Mouse (Mus musculus) adrenal gland, postnatal 36 days (tissue): ENCODE measurements around the gene Plin4. TPM values are rescaled to one million over a fixed set of nuclear protein-coding genes. Genes with fewer than 3 reads are reported as not detected.
"Not testable (repeated sequence)": the region's sequence is repeated elsewhere in the genome, so short reads cannot be mapped to it uniquely, and the experiment has no call there.

Experiments used
- DNase-seq, 2 experiments: peaks; one replicate each; pipeline ENCODE4 v3.0.0; 2021; ENCODE audit warnings: mixed read lengths in 1 of 2
- total RNA-seq, 2 experiments: library from RNA; stranded (reverse); gene quantifications; 2 replicates each; pipeline ENCODE4 v1.2.3; 2021

Plin4 gene
- total RNA-seq, 2 experiments from 2014 or later = 75.1 to 86.5 TPM

DNA sequence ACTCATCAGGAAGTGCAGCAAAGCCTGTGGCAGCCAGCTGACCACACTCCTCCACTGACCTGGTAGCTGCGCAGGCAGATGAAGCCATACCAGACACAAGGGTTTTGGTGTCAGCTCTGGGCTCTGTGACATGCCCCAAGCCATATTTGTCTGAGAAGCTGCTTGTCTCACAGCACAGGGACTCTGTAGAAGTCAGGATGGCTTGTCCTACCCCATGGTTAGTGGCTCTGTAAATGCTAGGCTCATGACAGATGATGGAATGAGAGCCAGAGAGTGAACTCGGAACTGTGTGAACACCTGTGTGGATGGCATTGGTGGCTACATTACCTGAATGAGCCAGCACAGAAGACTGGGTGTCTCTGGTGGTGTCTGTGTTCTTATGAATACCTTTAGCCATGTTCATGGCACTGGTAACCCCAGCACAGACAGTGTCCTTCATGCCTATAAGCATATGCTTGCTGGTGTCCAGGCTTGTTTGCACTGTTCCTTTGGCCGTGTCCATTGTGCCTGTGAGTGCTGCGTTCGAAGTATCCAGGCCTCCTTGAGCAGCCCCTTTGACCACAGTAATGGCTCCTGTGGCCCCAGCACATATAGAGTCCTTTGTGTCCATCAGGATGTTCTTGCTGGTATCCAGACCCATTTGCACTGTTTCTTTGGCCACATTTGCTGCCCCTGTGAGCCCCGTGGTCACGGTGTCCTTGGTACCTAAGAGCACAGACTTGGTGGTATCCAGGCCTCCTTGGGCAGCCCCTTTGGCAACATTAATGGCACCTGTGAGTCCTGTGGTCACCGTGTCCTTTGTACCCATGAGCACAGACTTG, 5.9 kb downstream of the Plin4 start:
- DNase-seq = no peak

GRCm38 (mm10) chr17:56102927-56103326, 6.7 kb downstream of the Plin4 start:
- no peak for DNase-seq

DNA sequence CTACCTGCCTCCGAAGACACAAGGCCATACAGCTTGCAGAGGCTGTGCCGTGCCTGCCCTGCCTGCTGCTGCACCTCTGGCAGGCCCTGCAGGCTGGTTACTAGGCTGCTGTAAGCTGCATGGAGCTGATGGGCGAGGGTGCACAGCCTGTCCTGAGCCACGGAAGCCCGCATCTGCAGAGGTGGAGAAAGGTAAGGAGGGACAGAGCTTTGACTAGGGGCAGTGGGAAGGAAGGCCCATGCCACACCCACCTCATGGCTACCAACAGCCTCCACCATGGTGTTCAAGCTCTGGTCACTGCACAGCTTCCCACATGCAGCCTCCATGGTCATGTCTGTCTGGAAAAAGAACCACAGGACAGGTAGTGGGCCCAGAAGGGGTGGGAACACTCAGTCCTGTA, 7.4 kb downstream of the Plin4 start:
- no peak for DNase-seq

DNA sequence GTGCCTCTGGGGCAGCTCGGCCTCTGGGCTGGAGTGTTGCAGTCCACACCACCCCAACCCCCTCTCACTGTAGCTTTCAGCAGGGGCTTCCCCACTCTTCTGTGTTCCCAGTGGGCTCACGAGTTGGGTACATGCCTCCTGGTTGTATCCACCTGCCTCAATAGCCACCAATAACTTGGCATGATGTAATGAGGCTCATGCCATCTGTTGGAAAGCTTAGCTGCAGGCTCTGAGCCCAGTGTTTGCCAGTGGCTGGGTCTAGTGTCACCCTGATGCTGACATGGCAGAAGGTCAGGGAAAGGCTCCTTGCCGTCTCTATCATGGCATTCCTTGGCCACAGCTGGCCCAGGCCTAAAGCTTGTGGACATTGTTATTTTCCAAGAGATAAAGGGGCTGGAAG, 8.8 kb downstream of the Plin4 start:
- DNase-seq = no peak

DNA sequence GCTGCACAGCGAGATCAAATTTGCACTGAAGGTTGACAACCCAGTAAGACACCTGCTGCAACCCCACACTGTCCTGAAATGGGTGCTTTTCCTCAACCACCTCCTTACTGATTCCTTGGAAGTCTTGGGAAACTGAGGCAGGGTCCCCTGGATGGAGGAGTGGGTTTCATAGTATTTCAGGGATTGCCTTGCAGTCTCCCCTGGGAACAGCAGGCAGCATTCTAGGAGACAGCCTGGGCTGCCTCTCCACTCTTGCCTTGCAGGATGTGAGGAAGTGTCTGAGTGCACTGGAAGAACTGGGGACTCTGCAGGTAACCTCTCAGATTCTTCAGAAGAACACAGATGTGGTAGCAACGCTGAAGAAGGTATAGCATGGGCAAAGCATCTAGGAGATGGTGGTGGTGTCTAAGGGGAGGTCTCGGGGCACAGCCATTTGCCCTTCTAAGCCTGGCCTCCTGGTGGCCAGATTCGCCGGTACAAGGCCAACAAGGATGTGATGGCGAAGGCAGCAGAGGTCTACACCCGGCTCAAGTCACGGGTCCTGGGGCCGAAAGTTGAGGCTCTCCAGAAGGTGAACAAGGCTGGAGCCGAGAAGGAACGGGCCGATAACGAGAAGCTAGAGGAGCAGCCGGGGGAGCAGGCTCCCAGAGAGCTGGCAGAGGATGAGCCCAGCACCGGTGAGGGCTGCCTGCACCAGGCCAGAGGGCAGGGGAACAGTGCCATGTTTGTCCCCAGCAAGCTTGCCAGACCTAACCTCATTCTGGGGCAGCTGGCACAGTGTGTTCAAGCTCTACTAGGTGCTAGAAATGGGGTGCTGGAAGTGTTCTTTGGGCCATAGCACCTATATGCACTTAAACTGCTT, 10.7 kb downstream of the Plin4 start:
- DNase-seq = no peak

DNA sequence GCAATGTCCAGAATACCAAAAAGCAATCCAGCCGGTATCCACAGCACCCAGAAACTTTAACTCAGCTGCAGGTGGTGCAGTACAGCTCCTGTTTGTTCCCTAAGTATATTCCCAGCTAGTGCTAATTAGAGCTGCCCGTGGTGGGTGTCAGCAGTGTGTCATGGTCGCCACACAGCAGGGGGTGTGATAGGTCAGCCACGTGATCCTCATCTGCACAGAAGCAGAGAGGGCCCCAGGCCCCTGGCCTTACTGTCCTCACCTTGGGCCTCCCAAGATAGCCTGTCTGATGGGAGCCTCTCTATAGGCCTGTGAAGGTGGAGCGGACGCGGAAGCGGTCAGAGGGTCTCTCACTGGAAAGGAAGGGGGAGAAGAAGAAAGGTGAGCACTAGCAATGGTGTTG, 11.4 kb downstream of the Plin4 start:
- no peak for DNase-seq

- DNase-seq = no peak
Observed at GRCm38 (mm10) chr17:56096883-56097282, 12.7 kb downstream of the Plin4 start.

DNA sequence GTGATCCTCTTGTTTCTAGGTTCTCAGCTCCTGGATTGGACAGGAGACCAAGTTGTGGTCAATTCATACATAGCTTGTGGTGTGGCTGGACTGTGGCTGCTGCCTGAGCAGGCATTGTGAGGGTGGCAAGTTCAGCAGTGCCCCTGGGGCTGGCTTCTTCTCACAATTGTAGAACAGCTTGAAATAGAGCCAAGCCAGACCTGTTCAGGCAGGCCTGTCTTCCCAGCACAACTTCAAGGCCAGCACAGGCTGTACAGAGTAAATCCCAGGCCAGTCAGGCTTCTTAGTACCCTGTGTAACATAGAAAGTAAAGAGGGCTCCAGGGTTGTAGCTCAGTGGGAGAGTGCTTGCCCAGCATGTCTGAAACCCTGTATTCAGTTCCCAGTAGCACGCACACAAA, 16.8 kb downstream of the Plin4 start:
- DNase-seq = peak in 1 of 2 experiments; percentile 62

DNA sequence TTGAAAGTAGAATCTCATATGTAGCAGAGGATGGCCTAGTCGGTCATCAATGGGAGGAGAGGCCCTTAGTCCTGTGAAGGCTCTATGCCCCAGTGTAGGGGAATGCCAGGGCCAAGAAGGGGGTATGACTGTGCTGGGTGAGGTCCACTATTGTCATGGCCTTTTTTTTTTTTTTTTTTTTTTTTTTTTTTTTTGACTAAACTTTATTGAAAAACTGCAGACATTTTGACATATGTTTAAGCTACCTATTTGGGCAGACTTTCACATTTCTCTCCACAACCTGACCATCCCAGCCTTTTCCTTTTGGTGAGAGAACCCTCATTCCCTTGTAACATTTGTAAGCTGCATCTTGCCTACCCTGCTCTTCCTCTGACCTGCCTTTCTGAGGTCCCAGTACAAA, 17.3 kb downstream of the Plin4 start:
- no peak for DNase-seq

DNA sequence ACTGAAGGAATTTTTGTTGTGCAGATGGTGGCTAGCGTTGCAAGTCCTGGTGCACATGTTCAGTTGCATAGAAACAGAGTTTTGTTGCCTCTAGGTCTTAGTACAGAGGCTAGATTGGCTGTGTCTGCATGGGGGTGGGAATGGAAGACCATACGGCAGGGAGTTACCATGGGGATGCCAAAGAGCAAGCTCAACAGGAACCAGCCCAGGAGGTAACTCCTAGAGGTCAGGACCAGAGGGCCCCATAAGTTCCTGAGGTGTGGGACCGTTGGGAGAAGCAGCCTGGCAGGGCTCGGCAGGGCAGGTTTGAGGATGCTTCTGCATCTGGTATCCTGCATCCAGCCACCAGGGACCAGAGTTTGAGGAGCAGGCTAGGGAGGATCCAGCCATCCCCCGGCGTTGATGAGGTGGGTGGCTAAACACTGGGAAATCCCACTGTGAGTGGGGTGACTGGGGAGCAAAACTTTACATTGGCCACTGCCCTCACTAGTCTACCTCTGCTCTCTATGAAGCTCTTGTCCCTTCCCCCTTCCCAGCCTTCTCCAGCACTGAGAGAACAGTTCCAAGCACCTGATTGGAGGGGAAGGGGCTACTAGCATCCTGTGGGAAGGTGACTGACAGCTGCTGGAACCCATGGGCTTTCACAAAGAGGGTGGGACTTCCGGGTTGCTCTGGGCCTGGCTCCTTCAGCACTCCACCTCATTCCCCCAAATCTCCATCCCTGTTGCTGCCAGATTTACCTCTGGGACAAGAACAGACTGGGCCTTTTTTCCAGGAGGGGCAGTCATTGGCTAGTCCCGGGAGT, 28.6 kb downstream of the Plin4 start:
- DNase-seq = peak in 1 of 2 experiments; percentile 29

DNA sequence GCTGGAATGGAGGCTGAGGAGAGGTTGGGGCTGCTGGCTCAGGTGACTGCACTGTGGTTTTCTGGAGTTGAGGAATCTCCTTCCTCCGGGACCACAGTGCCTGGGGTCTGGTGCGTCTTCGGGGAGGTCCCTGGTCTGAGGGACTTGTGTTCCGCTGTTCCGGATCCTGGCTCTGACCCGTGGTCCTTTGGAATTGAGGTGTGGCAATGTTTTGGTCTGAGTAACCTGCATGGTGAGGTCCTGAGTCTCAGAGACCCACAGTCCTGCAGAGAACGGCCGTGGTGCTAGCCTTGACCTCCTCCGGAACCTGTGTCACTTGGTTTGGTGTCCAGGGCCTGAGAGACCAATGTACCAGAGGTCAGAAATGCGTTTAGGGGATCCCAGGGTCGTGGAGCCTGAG, 29.7 kb downstream of the Plin4 start:
- peak in 1 of 2 experiments; percentile 25 for DNase-seq

- peak; percentile 99 for DNase-seq
Observed at GRCm38 (mm10) chr17:56078880-56079795, 30.5 kb downstream of the Plin4 start, which contains the start of gene Hdgfl2. Hdgfl2 (plus strand) TSS chr17:56079634.

- DNase-seq = not testable (repeated sequence)
Observed at GRCm38 (mm10) chr17:56078361-56078760, 31.2 kb downstream of the Plin4 start.

- no peak for DNase-seq
Observed at GRCm38 (mm10) chr17:56077523-56077922, 32.1 kb downstream of the Plin4 start.

DNA sequence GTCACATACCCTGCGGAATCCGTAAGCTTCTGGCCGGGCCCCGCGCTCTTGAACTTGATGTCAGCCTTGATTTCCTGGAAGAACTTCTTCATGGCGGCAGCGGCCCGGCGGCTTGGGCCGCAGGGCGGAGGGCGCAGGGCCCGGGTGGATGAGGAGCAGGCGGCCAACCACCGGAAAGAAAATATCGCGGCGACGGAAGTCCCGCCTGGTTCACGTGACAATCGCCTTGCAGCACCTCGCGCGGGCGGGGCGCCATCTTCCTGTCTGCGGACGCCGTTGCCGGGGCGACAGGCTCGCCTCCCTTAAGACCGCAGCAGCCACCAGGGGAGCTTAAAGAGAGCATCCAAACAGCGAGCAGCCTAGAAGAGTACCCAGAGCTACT, 34.8 kb downstream of the Plin4 start, which contains the start of gene Ubxn6:
Ubxn6 (minus strand) TSS at position 202 of the 382 bp plus-strand sequence.
- peak; percentile 99 to 100 for DNase-seq

GRCm38 (mm10) chr17:56074097-56074826, 35.3 kb downstream of the Plin4 start:
- DNase-seq = peak; percentile 91 to 95

DNA sequence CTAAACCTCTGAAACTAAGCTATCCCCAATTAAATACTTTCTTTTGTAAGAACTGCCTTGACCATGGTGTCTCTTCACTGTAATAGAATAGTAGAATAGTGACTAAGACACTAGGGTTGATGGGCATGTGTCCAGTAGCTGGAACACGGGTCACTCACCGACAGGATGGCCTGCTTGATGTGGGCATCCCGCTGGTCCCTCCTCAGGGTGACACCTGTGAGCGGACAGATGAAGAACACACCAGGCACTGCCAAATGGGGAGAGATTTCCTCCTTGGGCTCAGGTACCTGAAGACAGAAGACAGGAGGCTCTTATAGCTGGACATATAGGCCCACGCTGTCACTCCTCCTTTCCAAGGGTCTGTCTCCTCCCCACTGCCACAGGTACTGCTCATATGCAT, 37.4 kb downstream of the Plin4 start:
- no peak for DNase-seq

- DNase-seq = no peak
Observed at GRCm38 (mm10) chr17:56071126-56071525, 38.5 kb downstream of the Plin4 start.

DNA sequence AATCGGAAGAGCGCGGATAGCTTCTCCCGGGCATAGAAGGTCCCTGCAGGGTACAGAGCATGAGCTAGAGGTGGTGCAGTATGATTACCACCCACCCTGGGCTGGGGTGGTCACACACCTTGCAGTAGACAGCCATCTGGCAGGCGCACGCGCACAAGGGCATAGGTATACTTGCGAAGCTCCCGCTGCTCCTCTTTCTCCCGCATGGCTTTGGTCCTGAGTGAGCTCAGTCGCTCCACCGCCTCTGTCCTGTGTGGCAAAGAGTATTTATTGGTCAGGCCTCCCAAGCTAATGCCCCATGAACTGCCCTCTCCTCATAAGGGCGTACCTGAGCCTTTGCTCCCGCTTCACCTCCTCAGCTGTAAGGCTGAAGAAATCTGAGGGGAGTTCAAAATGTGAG, 40.5 kb downstream of the Plin4 start:
- DNase-seq = no peak

- DNase-seq = no peak
Observed at GRCm38 (mm10) chr17:56066451-56066850, 43.2 kb downstream of the Plin4 start.
